Mouse (Mus musculus) lung, adult 2 months (tissue): Measurements from ENCODE around the gene Unc45b. TPM values are rescaled to one million over a fixed set of nuclear protein-coding genes. Genes with fewer than 3 reads are reported as not detected.
A peak's percentile ranks its signal among the peaks of the same experiment; 100 is the strongest.

Experiments
- DNase-seq: peaks from one replicate; pipeline ENCODE4 v3.0.0; 2022
- H3K4me1 ChIP-seq: fragments of 200-500 bp; 2 replicates; pipeline ENCODE4 v1.6.1; 2011; ENCODE audit warnings: low read length; ENCODE audit not compliant: control insufficient read depth, insufficient read depth
- H3K4me3 ChIP-seq: fragments of 200-500 bp; replicated peaks from 2 replicates; pipeline ENCODE3; 2011; ENCODE audit warnings: low read depth, mild to moderate bottlenecking, control low read depth, low read length; ENCODE audit errors: extremely low read depth
- CTCF ChIP-seq: fragments of 200-500 bp; IDR thresholded peaks from 2 replicates; pipeline ENCODE4 v1.5.1; 2011; ENCODE audit warnings: mild to moderate bottlenecking, low read length, control low read depth; ENCODE audit not compliant: insufficient read depth
- POLR2A ChIP-seq: fragments of 200-500 bp; IDR thresholded peaks from 2 replicates; pipeline ENCODE4 v1.6.1; 2011; ENCODE audit warnings: low read depth, mild to moderate bottlenecking, control low read depth, low read length, borderline replicate concordance; ENCODE audit errors: extremely low read depth
- WGBS: fragments of 180-500 bp; shearing (Covaris S2); methylation state at CpG from one replicate; pipeline ENCODE4 v1.1.7; 2018; 5-methylcytosine and 5-hydroxymethylcytosine counted together
- polyA plus RNA-seq: library from polyadenylated mRNA; depleted of rRNA; stranded (reverse); fragments of >200 nt; gene quantifications from 2 replicates; pipeline ENCODE4 v1.2.3, GENCODE M21; 2012

The Unc45b gene
- polyA plus RNA-seq, 1 experiment, result 19.0 TPM

- no peak for TF ChIP-seq CTCF
- no peak for TF ChIP-seq POLR2A
- DNase-seq, result peak; percentile 26
- Histone ChIP-seq H3K4me1 (peaks cover 6% of the 10 kb centered on the region; the same call in 1 of the 2 replicates), H3K4me3 (peak overlapping the region; percentile 88)
- 4% methylated on average over 31 of the region's 31 CpGs for WGBS
Observed at GRCm38 (mm10) chr11:82889524-82890341, 20.6 kb upstream of the Unc45b start.

GRCm38 (mm10) chr11:82890342-82890762 is 20.0 kb upstream of the Unc45b start, which contains the start of gene Rad51d:
Rad51d (minus strand) TSS chr11:82890614.
- TF ChIP-seq POLR2A, result peak; percentile 83; the same call in 1 of the 2 replicates
- TF ChIP-seq CTCF, result peak; percentile 91
- Histone ChIP-seq H3K4me1 (peaks cover 6% of the 10 kb centered on the region; the same call in 1 of the 2 replicates), H3K4me3 (peak within 1 kb of the TSS; percentile 88)
- WGBS, result under 1% methylated on average over 26 of the region's 26 CpGs
- peak; percentile 93 for DNase-seq

GRCm38 (mm10) chr11:82891936-82892335 is 18.4 kb upstream of the Unc45b start, which contains the start of gene Fndc8:
Fndc8 (plus strand) TSS chr11:82892124.
- WGBS, result 47% methylated on average over 7 of the region's 7 CpGs
- TF ChIP-seq CTCF (no peak), POLR2A (no peak)
- Histone ChIP-seq H3K4me3 (no peak within 1 kb of the TSS), H3K4me1 (peaks cover 6% of the 10 kb centered on the region; the same call in 1 of the 2 replicates)
- no peak for DNase-seq

GRCm38 (mm10) chr11:82897478-82897877 is 12.9 kb upstream of the Unc45b start:
- no peak for DNase-seq
- no peak for TF ChIP-seq CTCF
- TF ChIP-seq POLR2A, result no peak
- Histone ChIP-seq H3K4me1 (no peaks in the 10 kb centered on the region), H3K4me3 (no peak overlapping the region)
- 73% methylated on average over 10 of the region's 10 CpGs for WGBS

- Histone ChIP-seq H3K4me1 (no peaks in the 10 kb centered on the region), H3K4me3 (no peak overlapping the region)
- TF ChIP-seq CTCF (no peak), POLR2A (no peak)
- no peak for DNase-seq
- WGBS, result 90% methylated on average over 5 of the region's 5 CpGs
Observed at GRCm38 (mm10) chr11:82899720-82900119, 10.6 kb upstream of the Unc45b start.

GRCm38 (mm10) chr11:82901606-82902310 is 8.6 kb upstream of the Unc45b start:
- H3K4me3 ChIP-seq, result no peak overlapping the region
- no peak for TF ChIP-seq CTCF
- no peak for TF ChIP-seq POLR2A
- 93% methylated on average over 20 of the region's 20 CpGs for WGBS

GRCm38 (mm10) chr11:82904952-82905351 is 5.4 kb upstream of the Unc45b start:
- peaks cover 4% of the 10 kb centered on the region for H3K4me1 ChIP-seq
- TF ChIP-seq CTCF (no peak), POLR2A (no peak)
- no peak overlapping the region for H3K4me3 ChIP-seq
- DNase-seq, result no peak
- 56% methylated on average over 8 of the region's 8 CpGs for WGBS

More at GRCm38 (mm10) chr11:82901606-82902310, 8.6 kb upstream of the Unc45b start:
- DNase-seq, result no peak
- H3K4me1 ChIP-seq, result no peaks in the 10 kb centered on the region

GRCm38 (mm10) chr11:82905816-82906215 is 4.5 kb upstream of the Unc45b start:
- no peak for TF ChIP-seq POLR2A
- TF ChIP-seq CTCF, result no peak
- WGBS, result 90% methylated on average over 5 of the region's 5 CpGs
- peaks cover 4% of the 10 kb centered on the region for H3K4me1 ChIP-seq
- no peak overlapping the region for H3K4me3 ChIP-seq
- no peak for DNase-seq
